Mouse (Mus musculus) ovary, postnatal 36 days (tissue): ENCODE measurements around the gene Ulk1.
"Not testable (repeated sequence)": the region's sequence is repeated elsewhere in the genome, so short reads cannot be mapped to it uniquely, and the experiment has no call there.

Experiments used
- DNase-seq: peaks from one replicate; pipeline ENCODE4 v3.0.0; 2022; ENCODE audit warnings: low spot score, mixed read lengths

Ulk1 gene

DNA sequence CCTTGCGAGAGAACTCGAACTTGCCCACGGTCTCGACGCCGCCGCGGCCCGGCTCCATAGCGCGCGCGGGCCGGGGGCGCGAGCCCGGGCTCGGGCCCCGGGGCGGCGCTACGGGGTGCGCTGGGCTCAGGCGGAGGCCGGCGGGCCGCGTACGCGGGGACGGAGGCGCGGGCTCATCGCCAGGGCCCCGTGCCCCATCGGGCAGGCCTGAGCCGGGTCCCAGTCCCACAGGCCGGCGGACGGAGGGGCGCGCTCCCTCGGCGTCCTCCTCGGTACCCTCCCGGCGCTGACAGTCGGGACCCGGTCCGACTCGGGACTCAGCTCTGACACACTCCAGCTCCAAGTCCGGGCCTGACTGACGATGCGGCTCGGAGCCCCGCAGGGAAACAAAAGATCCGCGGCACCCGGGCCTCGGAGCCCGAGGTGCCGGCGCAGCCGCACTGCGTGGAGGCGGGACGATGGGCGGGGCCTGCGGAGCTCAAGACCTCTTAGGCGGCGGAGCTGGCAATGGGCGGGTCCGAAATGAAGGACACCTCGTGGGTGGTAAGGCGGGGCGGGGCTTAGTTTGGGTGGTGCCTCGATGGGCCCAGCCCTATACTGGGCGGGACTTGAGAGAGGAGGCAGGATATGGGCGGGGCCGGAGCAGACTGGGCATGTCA is at the start of gene Ulk1:
Ulk1 (minus strand) TSS at position 431 of the 659 bp plus-strand sequence.
- peak; percentile 99 for DNase-seq

DNA sequence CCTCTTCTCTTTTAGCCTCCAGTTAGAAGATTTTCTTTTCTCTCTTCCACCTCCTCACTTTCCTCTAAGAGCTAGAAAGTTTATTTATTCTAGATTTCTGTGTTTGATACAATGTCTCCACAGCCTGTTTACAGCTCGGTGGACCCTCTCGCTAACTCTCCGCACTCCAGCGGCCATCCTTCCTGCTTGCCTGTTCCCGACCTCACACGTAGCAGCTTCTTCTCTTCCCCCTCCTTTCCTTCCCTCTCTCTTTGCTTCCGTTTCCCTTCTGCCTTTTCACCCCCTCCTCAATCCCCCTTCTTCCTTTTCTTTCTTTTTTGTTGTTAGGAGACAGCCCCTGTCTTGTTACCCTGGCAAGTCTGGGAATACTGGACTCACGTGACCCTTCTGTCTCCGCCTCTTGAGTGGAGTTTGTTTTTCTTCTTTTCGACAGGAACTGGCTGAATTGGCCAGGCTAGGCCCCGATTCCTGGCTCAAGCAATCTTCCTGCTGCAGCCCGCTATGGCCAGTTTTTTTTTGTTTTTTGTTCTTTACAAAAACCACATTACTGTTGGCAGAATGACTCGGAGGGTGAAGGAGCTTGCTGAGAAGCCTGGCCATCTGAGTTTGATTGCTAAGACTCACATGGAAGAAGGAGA is 49.2 kb upstream of the Ulk1 start:
- peak; percentile 54 for DNase-seq

DNA sequence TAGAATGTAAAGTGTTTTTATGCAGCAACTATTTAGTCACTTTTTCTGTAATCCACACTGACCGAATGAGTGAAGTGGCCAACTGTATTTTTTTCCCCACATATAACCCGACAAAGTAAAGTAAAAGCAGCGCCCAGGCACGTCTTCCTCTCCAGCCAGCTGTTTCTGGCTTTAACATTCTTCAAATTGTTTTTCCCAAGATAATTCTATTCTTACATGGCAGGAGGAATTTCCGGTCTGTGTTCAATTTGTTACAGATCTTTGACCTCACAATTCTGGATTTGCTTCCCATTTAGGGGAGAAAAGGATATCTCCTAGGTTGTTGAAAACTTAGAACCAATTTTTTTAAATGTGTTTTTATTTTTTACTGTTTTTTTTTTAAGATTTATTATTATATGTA is 47.2 kb upstream of the Ulk1 start:
- no peak for DNase-seq

DNA sequence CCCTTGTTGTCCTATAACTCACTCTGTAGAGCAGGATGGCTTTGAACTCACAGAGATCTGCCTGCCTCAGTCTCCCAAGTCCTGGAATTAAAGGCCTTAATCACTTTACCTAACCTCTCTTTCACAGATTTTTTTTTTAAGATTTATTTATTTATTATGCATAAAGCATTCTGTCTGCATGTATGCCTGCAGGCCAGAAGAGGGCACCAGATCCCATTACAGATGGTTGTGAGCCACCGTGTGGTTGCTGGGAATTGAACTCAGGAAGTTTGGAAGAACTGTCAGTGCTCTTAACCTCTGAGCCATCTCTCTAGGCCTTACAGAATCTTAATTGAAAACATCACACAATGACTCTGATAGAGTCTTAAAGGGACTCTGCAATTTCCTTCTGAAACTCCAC is 43.1 kb upstream of the Ulk1 start:
- DNase-seq, result no peak

DNA sequence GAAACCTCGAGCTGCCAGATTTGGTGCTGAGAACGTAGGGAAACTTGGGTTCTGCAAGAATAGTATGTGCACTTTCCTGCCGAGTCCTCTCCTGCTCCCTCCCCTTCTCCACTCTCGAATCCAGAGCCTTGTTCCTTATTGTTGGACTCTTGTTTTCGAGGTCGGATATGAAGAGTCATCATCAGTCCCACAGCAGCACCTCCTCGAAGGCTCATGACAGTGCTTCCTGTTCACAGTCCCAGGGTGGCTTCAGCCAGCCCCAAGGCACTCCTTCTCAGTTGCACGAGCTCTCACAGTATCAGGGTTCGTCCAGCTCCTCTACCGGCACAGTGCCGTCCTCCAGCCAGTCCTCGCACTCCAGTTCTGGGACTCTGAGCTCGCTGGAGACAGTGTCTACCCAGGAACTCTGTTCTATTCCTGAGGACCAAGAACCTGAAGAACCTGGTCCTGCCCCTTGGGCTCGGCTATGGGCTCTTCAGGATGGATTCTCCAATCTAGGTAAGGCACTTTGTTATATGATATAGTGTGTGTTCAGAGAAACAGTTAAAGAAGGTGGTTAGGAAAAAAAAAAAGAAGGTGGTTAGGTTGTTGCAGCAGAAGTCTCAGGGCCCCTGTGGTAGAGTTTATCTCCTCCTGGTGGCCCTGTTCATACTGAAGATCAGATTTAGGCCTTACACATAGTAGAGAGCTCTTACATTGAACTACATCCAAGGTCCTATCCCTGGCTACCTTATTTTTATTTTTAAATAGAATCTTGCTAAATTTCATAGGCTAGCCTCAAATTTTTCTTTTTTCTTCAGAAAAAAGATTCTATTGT is 31.4 kb upstream of the Ulk1 start:
- no peak for DNase-seq

DNA sequence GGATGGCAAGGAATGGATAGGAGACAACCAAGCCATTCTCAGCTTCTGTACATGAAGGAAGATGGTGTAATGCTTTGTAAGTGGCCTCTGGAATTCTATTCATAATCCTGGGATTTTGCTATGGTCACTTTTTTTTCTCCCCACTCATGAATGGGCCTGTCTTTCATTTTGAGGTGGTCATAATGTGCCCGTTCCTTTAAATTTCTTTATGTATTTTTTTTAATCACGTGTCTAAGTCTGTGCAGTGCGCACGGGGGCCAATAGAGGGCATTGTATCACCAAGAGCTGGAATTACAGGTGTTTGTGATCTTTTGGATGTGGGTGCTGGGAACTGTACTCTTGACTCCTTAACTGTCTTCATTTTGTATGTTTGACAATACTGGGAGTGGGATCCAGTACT is 30.6 kb upstream of the Ulk1 start:
- DNase-seq, result peak; percentile 29

DNA sequence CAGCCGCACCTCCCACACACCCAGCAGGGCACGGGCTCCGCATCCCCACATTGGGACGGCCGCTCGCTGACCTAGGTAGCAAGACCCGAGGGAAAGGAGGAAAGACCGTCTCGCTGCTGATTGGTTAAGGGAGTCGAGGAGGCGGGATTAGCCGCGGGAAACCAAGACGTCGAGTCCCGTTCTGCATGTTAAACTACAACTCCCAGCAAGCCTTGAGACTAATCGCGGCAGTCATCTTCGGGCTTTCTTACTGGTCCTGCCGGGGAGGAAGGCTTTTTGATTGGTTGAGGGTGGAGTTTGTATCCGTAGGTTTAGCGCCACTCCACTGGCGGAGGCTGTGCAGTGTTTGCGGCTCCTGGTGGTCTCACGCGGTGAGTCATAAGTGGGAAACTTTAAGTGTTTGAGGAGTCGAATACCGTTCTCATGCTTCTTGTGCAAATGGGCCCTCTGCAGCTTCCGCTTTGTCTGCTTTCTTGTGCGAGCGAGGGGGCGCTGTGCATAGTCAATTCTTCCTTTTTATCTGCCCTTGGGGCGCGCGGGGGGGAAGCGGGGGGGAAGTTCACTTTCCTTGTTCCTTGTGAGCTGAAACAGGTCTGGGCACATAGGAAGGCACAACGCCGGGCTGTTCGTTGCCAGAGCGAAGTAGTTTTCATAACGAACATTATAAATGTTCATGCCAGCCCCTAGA is 29.9 kb upstream of the Ulk1 start, which contains the start of the genes Hscb and Chek2:
Hscb (minus strand) TSS at position 100 of the 688 bp plus-strand sequence.
Chek2 (plus strand) TSS at position 302 of the 688 bp plus-strand sequence.
- DNase-seq, result peak; percentile 95

DNA sequence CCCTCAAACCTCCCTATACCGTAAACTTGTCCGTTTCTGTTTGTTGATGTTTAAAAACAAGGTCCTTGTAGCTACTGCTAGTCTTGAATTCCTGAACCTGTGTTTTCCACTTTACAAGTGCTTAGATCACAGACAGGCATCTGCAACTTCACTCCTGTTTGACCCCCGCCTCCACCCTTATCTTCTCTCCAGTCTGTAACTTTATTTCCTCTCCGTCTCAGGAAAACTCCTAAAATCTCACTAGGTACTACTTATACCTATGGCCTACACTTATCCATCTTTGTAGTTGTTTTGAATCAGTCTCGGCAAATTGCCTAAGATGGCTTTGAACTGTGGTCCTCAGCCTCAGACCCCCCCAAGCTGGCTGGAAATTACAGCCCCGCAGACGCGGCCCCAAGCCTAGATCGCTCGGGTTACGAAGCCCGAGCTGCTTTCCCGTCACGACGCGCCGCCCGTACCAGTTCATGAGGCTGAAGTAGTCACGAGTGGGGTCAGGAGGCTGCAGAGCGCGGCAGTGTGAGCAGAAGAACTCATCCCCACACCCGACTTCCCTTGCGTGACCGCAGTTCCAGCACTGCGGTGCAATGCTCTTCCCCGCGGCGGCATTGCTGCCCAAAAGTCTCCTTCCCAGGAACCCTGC is 29.3 kb upstream of the Ulk1 start:
- no peak for DNase-seq

DNA sequence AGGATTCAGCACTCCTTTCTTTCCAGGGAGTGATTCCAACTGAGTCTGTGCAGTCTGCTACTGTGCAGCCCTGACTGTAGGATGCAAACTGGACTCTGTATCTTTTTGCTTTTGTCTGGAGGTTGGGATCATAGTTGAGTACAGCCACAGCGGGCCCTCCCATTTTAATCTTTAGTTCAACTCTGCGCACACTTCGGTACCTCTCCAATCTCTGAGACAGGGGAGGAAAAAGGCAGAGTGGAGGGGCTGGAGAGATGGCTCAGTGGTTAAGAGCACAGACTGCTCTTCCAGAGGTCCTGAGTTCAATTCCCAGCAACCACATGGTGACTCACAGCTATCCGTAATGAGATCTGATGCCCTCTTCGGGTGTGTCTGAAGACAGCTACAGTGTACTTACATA is 28.1 kb upstream of the Ulk1 start:
- not testable (repeated sequence) for DNase-seq

DNA sequence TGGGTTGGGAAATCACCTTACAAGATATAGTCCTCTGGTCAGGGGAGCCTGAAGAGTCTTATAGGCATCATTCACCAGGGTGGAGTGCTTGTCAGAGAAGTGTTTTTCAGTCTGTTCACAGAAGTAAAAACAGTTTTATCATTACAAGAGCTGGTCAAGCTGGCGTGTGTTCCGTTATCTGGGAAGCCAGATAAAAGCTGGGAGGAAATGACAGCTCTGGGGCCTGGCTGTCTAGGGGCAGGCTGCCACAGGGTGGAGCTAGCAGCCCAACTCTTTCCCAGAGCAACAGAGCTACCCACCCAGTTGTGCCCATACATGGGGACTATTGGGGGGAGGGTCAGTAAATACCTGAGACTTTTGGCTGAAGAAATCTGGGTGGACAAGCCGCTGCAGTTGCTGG is 26.1 kb upstream of the Ulk1 start:
- DNase-seq, result peak; percentile 52

DNA sequence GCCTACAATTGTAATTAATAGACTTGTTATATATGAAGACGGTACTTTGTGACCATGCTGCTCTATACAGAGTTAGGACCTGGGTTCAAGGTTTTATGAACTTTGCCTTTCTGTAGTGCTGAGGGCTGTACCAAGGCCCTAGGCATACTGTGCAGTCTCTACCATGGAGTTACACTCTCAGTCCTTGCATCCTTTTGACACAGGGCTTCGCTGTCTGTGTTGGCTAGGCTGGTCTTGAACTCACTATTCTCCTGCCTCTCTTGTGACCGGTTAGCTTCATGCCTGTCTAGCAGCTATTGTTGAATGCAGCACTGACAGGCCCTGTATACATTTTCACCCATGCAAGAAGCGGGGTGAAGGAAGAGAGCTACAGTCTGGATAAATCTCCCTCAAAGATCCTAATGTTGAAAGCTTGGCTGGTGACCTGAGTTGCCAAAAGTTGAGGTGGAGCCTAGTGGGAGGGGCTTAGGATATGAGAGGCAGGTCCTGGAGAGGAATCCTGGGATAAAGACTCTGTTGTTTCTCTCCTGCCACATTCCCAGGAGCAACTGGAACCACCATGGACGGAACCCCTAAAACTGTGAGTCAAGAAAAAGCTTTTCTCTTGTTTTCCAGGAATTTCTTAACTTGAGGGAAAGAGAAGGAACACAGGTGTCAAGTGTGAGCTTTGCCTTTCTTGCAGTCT is 21.3 kb upstream of the Ulk1 start:
- no peak for DNase-seq

DNA sequence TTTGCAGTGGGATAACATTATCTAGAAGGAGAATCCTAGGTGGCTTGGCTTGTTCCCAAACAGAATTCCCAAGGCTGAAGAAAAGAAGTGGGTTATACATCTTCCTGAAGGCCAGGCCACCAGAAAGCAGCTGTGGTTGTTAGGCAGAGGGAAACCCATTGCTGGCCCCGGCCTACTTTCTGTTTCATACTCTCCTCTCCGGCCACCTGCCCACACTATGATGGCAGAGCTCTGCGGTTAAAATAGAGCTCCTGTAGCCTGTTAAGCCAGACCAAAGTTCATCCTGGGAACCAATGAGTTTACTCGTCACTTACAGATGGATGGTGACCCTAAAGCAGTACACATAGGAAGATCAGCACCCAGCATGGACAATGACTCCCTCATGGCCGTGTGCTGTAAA is 17.7 kb upstream of the Ulk1 start:
- DNase-seq, result no peak

DNA sequence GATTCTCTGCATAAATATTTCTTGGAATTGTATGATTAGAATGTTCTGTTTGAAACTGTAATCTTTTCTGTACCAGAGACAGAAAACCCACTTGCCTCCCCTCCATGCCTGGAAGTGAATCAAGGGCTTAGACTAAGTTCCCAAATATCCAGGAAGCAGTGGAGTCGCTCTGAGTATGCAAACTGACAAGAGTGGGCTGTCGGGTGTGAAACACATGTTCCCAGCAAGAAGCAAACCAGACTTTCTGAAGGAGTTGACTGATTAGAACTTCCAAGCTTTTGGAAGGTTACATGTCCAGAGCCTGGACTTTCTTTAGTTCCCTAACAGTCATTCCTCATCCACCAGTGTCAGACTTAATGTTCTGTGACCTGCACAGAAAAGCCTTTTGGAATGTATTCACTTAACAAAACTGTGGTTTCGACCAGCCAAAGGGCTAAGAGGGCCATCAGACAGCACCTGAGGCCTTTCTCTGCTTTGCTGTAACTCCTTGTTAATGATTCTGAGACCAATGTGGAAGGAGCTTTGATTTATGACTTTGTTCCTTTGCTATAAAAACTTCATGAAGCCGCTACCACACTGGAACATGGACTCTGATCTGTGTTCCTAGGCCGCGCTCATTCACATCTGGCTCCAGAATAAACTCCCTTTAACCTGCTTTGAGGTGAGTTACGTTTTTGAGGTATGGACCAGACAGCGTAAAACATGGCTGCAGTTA is 17.0 kb upstream of the Ulk1 start:
- DNase-seq, result no peak

DNA sequence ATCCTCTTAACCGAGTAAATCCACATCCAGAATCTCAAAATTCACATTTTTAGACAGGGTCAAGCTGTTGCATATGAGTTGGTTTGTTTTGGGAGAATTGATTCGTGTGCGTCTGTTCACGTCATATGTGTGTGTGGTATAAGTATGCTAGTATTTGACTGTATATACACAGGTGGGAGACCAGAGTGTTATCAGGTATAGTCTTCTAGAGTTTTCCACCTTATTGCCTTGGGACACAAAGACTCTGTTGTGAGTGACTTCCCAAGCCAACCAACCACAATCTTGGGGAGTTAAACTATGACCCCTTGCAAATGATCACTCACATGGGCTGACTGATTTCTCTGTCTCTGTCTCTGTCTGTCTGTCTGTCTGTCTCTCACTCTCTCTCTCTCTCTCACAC is 14.5 kb upstream of the Ulk1 start:
- no peak for DNase-seq

DNA sequence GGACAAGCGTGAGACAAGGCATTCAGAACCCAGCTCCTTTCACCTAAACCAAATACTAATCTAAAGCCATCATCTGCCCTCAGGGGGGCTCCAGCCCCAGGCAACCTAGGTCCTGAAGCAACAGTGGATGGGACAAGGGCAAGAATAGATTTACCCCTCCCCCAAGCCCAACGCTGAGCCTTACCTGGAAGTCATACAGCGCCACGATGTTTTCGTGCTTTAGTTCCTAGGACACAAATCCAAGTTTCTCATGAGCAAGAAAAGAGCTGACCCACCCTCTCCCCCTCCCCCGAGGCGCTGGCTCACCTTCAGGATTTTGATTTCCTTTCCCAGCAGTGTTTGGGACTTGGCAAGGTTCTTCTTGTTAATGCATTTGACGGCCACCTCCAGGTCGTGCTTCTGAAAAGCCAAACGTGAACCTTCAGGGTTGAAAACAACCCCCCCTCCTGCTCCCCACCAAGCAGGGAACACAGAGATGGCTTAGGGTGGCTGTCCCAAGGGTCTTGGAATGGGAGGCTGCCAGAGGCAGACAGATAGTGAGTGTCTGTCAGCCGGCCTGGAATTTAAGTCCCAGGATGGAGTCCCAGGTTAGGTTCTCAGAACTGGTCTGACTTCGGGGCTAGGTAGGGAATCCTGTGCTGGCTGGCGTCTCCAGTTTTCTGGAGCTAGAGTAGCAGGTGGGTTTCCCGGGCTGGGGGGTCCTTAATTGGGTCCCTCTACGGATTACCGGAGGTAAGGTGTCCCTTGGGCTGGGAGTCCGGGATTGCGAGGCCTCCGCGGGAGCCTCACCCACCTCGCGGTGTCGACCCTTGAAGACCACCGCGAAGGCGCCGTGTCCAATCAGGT is 853 bp downstream of the Ulk1 start:
- no peak for DNase-seq

DNA sequence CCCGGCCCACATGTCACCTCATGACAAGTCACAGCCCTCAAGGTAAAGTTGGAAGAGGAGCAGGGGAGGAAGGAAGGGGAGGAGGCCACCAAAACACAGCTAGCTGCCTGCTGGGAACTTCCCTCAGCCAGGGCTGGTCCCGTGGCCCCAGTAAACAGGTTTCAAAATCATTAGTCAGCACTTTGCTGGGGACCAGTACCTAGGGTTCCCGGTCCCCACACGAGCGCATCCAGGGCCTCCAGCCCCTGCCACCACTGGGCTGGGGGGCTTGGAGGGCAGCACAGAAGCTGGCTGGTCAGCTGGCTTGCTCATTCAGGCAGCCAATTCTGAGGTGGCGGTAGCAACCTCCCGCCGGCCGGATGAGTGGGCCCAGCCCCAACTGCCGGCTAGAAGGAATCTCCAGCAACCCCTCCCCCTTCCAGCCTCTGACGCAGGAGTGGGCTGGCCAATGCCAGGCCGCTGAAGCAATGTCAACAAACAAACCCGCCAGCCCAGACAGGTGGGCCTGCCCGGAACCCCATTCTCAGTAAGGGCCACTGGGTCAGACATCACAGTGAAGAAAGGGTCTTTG is 1.8 kb downstream of the Ulk1 start:
- peak; percentile 80 for DNase-seq

DNA sequence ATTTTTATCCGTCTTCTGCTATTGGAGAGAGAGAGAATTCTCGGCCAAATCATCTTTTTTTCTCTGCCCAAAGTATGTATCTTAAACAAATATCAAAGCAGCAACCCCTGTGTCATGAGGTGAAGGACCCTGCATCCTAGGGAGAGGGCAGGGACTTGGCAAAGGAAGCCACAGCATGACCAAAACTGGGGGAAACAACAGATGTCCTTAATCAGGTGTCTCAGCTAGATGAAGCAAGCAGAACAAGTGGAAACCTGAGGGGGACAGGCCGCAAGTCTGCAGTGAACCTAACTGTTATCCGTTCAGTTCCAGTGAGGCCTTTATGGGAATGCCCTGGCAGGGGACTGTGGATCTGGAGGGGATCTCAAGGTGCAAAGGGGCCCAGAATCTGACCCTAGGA is 2.4 kb downstream of the Ulk1 start:
- DNase-seq, result no peak

DNA sequence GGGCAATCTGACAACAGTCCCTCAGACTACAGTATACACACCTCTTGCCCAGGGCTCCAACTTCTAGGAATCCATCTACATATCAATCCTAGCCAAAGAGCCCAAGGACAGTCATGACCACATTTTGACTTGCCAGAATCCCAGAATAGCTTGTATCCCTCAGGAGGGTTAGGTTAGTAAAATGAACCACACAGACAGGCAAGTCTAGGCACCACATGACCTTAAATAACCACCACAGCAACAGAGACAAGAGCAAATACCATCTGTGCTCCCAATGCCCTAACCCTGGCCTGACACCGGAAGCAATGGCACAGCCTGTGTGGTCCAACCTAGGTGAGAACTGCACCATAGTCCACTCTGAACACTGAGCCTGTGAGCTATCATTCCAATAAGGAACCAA is 3.2 kb downstream of the Ulk1 start:
- no peak for DNase-seq

DNA sequence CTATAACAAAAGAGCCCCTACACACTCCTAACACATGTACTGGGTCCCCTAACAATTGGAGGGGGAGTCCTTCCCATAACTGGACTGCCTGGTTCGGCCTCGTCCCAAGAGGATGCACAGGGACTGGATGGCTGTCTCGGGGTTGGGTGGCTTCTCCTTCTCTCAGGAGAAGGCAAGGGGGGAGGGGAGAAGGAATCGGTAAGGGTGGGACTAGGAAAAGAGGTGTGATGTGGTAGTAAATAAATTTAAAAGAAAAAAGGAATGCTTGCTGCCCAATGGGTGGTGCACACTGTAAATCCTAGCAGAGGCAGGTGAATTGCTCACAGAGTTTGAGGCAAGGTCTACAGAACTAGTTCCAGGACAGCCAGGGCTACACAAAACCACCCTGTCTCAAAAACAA is 3.7 kb downstream of the Ulk1 start:
- no peak for DNase-seq
